Mouse (Mus musculus) brain, embryonic 14.5 days (tissue): ENCODE measurements at regions not wholly inside any gene's neighbourhood (a gene's known extent, or its start where the extent isn't known, plus 50 kb on each side); places are given as distances from the start of the nearest gene placed in this dataset.

Source experiments
- CTCF ChIP-seq: fragments of 200-500 bp; IDR thresholded peaks from 2 replicates; pipeline ENCODE4 v1.5.1; 2012; ENCODE audit warnings: inconsistent platforms, mild to moderate bottlenecking, moderate library complexity, borderline replicate concordance; ENCODE audit not compliant: insufficient read depth, insufficient read length; ENCODE audit errors: extremely low read depth
- POLR2A ChIP-seq: fragments of 200-500 bp; IDR thresholded peaks from 2 replicates; pipeline ENCODE4 v1.6.1; 2012; ENCODE audit warnings: mild to moderate bottlenecking, inconsistent platforms, borderline replicate concordance; ENCODE audit not compliant: poor library complexity, insufficient read depth, insufficient read length, severe bottlenecking; ENCODE audit errors: extremely low read depth

DNA sequence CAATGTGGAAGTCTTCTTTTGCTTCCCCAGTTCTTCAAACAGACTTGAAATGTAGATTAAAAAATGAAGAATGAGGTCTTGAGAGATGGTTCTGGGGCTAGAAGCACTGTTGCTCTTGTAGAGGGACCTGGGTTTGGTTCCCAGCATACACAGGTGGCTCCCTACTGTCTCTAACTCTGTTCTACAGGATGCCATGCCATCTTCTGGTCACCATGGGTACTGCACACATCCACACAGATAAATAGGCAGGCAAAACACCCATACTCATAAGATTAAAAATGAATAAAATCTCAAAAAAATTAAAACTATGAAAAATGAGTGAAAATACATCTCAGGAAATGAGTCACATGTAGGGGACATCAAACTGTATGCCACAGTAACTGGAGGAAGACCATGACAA, 200.9 kb downstream of the Arrdc4 start:
- TF ChIP-seq CTCF (no peak), POLR2A (no peak)
